Mouse (Mus musculus) hindbrain, embryonic 15.5 days (tissue): ENCODE data around the gene Zbtb45. TPM values are rescaled to one million over a fixed set of nuclear protein-coding genes. Genes with fewer than 3 reads are reported as not detected.

Experiments
- ATAC-seq: fragments of 200-750 bp; cut with Nextera tagmentation; 2 replicates; pipeline ENCODE4 v1.8.0; 2017; ENCODE audit warnings: low read depth, moderate number of reproducible peaks, moderate TSS enrichment; ENCODE audit not compliant: low FRiP score
- H3K27ac ChIP-seq: fragments of 300-500 bp; sonication (generic); replicated peaks from 2 replicates; pipeline ENCODE4 v1.5.1; 2015; ENCODE audit warnings: mild to moderate bottlenecking, inconsistent platforms
- H3K27me3 ChIP-seq: fragments of 300-500 bp; sonication (generic); 2 replicates; pipeline ENCODE4 v1.6.1; 2015; ENCODE audit warnings: control low read depth, inconsistent platforms
- H3K36me3 ChIP-seq: fragments of 300-500 bp; sonication (generic); 2 replicates; pipeline ENCODE4 v1.6.1; 2015; ENCODE audit warnings: control low read depth, inconsistent platforms
- H3K4me1 ChIP-seq: fragments of 300-500 bp; sonication (generic); replicated peaks from 2 replicates; pipeline ENCODE4 v1.6.1; 2015; ENCODE audit warnings: control low read depth, inconsistent platforms
- H3K4me2 ChIP-seq: fragments of 300-500 bp; sonication (generic); 2 replicates; pipeline ENCODE4 v1.6.1; 2015; ENCODE audit warnings: moderate library complexity, mild to moderate bottlenecking, inconsistent platforms
- H3K4me3 ChIP-seq: fragments of 300-500 bp; sonication (generic); 2 replicates; pipeline ENCODE4 v1.5.1; 2015; ENCODE audit warnings: mild to moderate bottlenecking, inconsistent platforms
- H3K9ac ChIP-seq: fragments of 300-500 bp; sonication (generic); 2 replicates; pipeline ENCODE4 v1.6.1; 2015; ENCODE audit warnings: inconsistent platforms
- H3K9me3 ChIP-seq: fragments of 300-500 bp; sonication (generic); 2 replicates; pipeline ENCODE4 v1.6.1; 2016; ENCODE audit warnings: control low read depth, inconsistent platforms
- WGBS: fragments of 180-500 bp; shearing (Covaris S2); methylation state at CpG from one replicate; pipeline ENCODE4 v1.1.7; 2015; 5-methylcytosine and 5-hydroxymethylcytosine counted together
- polyA plus RNA-seq: library from polyadenylated mRNA; unstranded; fragments of >200 nt; fragmentation: Nextera tagmentation; extraction: Ambion mirVana; gene quantifications from 2 replicates; pipeline ENCODE4 v1.2.1, GENCODE M21; 2015

Zbtb45 gene
- 40.7 and 42.5 TPM in 2 replicates for polyA plus RNA-seq

DNA sequence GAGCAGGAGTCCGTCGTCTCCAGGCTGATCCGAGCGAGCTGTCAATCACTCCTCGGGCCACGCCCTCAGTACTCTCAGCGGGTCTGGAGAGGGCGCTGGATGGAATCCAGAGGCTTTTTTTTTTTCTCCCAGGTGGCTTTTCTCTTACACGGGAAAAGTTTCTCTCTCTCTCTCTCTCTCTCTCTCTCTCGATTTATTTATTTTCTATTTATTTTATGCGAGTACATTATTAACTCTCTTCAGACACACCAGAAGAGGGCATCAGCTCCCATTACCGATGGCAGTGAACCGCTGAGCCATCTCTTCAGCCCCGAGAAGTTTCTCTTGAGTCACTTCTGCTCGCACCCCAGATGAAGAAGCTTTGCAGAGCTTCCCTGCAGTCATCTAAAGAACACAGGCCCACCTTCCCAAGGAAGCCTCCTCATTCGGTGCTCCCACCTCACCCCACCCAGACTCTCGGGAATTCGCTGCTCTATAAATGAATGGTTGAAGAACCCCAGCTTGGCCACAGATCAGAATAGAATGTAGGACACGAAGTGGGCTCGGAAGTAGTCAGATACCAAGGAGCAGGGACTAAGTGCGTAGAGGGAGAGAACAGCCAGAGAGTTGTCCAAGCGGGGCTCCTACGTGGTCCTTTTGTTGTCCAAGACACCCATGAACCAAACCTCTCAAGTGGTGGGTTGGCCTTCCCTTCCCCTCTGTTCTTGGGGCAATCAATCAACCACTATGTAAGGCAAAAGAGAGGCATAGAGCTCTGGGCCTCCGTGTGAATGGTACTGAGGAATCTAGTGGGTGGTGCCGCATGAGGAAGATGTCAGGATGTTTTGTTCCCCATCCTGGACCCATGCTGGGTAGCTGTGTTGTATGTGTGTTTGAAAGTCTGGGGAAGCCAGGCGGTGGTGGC, at the start of gene Zbtb45:
Gene Zbtb45 (minus strand): TSS at position 30 of the 904 bp plus-strand sequence.
- Histone ChIP-seq H3K4me1 (peaks cover 31% of the 10 kb centered on the region), H3K27ac (peak within 1 kb of the TSS; percentile 95), H3K9me3 (no peaks in the 10 kb centered on the region), H3K9ac (peak within 1 kb of the TSS; percentile 83), H3K27me3 (no peaks in the 10 kb centered on the region), H3K36me3 (peaks cover 19% of the 10 kb centered on the region), H3K4me3 (peak within 1 kb of the TSS; percentile 84), H3K4me2 (peak within 1 kb of the TSS; percentile 80)
- 4% methylated on average over 26 of the region's 26 CpGs for WGBS
- no peak for ATAC-seq

DNA sequence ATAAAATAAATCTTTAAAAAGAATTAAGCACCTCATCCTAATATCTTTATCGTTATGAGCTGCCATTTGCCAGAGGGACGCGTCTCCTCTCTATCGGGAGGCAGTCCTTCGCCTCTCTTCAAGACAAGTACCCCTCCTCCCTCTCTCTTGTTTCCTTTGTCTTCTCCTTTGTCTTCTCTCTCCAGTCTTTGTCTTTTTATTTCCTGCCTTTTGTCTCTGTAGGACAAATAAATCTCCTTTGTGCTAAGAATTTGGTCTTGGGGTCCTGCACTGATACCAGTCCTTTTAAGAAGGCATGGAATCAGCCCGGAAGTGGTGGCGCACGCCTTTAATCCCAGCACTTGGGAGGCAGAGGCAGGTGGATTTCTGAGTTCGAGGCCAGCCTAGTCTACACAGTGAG, 49.7 kb upstream of the Zbtb45 start:
- Histone ChIP-seq H3K9ac (no peak overlapping the region), H3K27ac (no peak overlapping the region), H3K4me2 (no peak overlapping the region), H3K4me3 (no peak overlapping the region), H3K9me3 (no peaks in the 10 kb centered on the region), H3K4me1 (no peaks in the 10 kb centered on the region; the same call in 1 of the 2 replicates), H3K27me3 (no peaks in the 10 kb centered on the region), H3K36me3 (no peaks in the 10 kb centered on the region)
- WGBS, result 88% methylated on average over 9 of the region's 9 CpGs
- ATAC-seq, result no peak

DNA sequence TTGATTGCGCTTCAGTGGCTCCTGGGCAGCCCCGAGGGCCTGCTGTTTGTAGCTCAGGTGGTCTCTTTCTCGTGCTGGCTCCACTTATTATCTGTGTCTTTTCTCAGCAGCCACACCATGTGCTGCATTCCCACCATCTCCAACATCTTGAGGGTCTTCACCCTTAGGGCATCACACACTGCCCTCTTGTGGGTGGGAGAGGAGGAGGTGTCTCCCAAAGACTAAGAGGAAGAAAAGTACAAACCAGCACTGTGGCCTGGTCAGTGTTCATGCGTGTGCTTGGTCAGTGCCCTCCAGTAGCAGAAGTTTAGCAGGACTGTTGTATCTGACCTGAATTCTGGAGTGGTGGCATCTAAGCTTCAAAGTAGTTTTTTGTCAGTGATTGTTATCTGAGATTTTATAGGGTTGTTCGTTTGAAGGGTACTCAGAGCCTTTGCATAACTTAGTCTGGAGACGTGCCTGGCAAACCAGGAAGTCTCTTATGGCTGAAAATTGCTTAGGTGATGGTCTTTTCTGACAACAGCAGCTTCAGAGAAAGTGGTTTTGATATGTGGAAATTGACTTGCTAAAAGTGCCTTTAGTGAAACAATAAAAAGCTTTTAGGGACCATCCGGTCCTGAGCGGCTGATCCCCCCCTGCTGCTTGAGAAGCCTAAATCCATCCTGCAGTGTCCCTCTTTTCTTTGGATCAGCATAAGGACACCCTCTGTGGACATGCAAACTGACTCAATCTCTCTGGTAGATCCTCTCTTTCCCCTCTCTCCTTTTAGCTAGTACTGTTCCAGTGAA, 47.3 kb upstream of the Zbtb45 start:
- 59% methylated on average over 8 of the region's 8 CpGs for WGBS
- no peak for ATAC-seq
- Histone ChIP-seq H3K4me3 (no peak overlapping the region), H3K4me1 (peaks cover 7% of the 10 kb centered on the region; the same call in 1 of the 2 replicates), H3K9me3 (no peaks in the 10 kb centered on the region), H3K27ac (no peak overlapping the region), H3K27me3 (no peaks in the 10 kb centered on the region), H3K36me3 (no peaks in the 10 kb centered on the region), H3K4me2 (no peak overlapping the region), H3K9ac (no peak overlapping the region)

DNA sequence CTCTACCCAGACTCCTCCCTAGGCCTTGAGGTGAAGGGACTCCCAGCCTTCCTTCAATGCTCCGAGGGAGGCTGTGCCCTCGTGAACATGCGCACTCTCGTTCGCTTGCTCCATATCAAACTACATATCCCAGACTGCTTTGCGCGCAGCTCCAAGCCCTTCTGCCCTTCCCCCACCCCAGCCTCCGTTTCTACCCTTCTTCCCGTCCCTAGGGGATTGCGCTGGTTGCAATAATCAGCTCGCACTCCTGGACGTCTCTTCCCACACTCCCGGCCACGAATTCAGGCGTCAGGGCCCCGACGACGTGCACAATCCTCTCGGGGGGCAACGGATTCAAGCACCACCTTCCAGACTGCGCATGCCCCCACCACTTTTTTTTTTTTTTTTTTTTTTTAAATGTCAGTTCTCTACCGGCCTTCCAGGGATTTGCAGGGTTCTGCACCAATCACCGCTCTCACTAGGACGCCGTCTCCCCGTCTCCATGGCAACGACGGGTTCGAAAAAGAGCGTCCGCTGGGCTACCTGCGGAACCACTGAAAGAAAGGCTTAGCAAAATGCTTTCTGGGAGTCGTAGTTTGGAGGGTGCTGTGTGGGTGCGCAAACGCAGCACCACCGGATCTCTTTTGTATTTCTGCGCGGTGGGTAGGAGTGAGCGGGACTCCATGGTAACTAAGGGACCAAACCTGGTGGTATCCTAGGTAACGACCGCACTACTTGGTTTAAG, 44.6 kb upstream of the Zbtb45 start, which contains the start of gene Mzf1:
Gene Mzf1 (minus strand): TSS at position 478 of the 724 bp plus-strand sequence.
- Histone ChIP-seq H3K9ac (peak within 1 kb of the TSS; percentile 54), H3K9me3 (no peaks in the 10 kb centered on the region), H3K4me1 (peaks cover 7% of the 10 kb centered on the region; the same call in 1 of the 2 replicates), H3K4me3 (peak within 1 kb of the TSS; percentile 69), H3K27me3 (no peaks in the 10 kb centered on the region), H3K4me2 (peak within 1 kb of the TSS; percentile 54), H3K27ac (peak within 1 kb of the TSS; percentile 96), H3K36me3 (no peaks in the 10 kb centered on the region)
- WGBS, result 0% methylated on average over 41 of the region's 41 CpGs
- ATAC-seq, result peak; percentile 96

DNA sequence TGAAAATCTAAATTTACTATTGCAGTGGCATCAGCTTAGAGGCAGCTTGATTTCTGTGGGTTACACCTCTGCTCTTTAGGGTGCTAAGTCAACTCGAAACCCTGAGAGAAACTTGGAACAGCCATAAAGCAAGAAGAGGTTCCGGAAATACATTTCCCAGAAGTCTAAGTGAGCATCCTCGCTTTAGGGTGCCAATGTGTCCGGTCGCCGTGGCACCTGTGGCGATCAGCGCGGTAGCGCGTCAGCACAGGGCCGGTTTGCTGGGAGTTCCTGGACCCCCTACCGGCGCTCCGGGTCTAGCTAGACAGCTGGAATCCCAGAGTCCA, 44.1 kb upstream of the Zbtb45 start:
- peak overlapping the region; percentile 69 for H3K4me3 ChIP-seq
- H3K9me3 ChIP-seq, result no peaks in the 10 kb centered on the region
- peak overlapping the region; percentile 54 for H3K4me2 ChIP-seq
- H3K4me1 ChIP-seq, result peaks cover 7% of the 10 kb centered on the region; the same call in 1 of the 2 replicates
- no peaks in the 10 kb centered on the region for H3K27me3 ChIP-seq
- H3K9ac ChIP-seq, result peak overlapping the region; percentile 54
- 3% methylated on average over 15 of the region's 15 CpGs for WGBS
- H3K27ac ChIP-seq, result peak overlapping the region; percentile 96
- ATAC-seq, result no peak
- no peaks in the 10 kb centered on the region for H3K36me3 ChIP-seq

DNA sequence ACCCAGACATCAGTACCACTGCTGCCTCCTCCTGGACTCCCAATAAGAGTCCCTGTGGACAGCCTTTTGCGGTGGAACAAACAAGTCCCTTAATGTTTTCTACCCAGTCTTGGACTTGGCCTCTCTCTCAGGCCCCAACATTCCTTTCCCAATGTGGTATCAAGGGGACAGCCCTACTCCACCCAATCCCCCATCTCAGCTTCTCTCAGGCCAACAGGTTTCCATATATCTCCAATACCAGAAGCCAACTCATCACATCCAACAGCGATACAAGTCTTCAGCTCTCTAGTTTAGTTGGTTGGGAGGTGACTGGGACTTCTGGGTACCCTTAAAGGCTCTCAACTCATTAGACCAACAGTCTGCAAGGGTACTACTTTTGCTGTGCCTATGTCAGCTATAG, 43.7 kb upstream of the Zbtb45 start:
- Histone ChIP-seq H3K4me1 (peaks cover 7% of the 10 kb centered on the region; the same call in 1 of the 2 replicates), H3K27ac (0 out of 2 replicates have a peak overlapping the region, but pooled peaks have one; percentile 96), H3K9ac (peak overlapping the region; percentile 54; the same call in 1 of the 2 replicates), H3K9me3 (no peaks in the 10 kb centered on the region), H3K27me3 (no peaks in the 10 kb centered on the region), H3K36me3 (no peaks in the 10 kb centered on the region), H3K4me3 (peak overlapping the region; percentile 69), H3K4me2 (peak overlapping the region; percentile 54)
- ATAC-seq, result no peak
- 93% methylated on average over 2 of the region's 2 CpGs for WGBS

DNA sequence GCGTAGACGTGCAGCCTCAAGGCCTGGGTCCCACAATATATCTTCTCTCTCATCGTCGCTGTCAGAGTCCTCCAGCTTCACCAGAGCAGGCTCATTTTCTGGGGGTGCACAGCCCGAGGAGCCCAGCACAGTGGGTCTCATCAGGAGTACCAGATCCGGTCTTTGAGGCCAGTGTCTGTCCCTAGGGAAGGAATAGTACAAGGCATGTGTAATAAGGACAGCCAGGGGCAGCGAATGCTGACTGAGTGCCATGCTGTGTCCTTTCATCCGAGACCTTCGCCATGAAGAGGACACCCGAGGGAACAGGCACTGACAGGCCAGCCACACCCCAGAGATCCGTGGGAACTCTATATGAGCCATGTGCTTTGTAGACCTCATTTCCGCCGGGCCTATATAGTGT, 43.2 kb upstream of the Zbtb45 start:
- Histone ChIP-seq H3K36me3 (no peaks in the 10 kb centered on the region), H3K4me3 (no peak overlapping the region), H3K27me3 (no peaks in the 10 kb centered on the region), H3K9me3 (no peaks in the 10 kb centered on the region), H3K4me2 (no peak overlapping the region), H3K4me1 (peaks cover 7% of the 10 kb centered on the region; the same call in 1 of the 2 replicates), H3K9ac (no peak overlapping the region), H3K27ac (no peak overlapping the region)
- ATAC-seq, result no peak
- WGBS, result 91% methylated on average over 13 of the region's 13 CpGs

DNA sequence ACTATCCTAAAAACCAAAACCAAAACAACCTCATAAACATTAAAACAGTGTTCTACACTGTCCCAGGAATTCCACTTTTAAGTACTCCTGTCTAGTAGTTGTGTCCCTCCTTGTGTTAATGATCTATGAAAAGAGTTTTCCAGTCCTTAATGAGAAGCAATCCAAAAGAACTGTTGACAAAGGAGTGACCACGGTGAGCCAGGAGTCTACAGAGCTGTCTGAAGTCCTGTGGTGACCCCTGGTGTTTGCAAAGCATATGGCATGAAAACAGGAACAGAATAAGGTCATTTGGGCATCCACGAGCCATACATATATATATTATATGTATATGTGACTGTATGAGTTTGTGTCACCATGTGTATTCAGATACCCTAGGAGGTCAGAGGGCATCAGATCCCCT, 36.2 kb upstream of the Zbtb45 start:
- H3K4me2 ChIP-seq, result no peak overlapping the region
- ATAC-seq, result no peak
- H3K4me1 ChIP-seq, result peaks cover 20% of the 10 kb centered on the region
- peaks cover 34% of the 10 kb centered on the region for H3K27me3 ChIP-seq
- WGBS, result 2% methylated on average over 2 of the region's 2 CpGs
- H3K9ac ChIP-seq, result no peak overlapping the region
- H3K4me3 ChIP-seq, result no peak overlapping the region
- no peaks in the 10 kb centered on the region for H3K36me3 ChIP-seq
- H3K27ac ChIP-seq, result no peak overlapping the region
- no peaks in the 10 kb centered on the region for H3K9me3 ChIP-seq

DNA sequence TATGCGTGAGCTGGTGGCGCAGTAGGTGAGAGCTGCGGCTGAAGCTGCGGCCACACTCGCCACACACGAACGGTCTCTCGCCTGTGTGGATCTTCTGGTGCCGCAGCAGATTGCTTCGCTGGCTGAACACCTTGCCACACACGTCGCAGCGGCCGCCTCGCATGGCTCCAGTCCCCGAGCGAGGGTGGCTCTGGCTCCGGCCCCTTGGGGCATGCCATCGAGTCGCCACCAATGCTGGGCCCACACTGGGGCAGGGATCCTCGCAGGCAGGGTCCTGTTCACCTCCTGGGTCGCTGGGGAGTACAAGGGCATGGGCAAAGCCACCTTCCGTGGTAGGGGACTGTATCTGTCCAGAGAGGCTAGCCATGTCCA, 34.4 kb upstream of the Zbtb45 start:
- peaks cover 22% of the 10 kb centered on the region for H3K4me1 ChIP-seq
- peak; percentile 32; the same call in 1 of the 2 replicates for ATAC-seq
- peaks cover 37% of the 10 kb centered on the region for H3K27me3 ChIP-seq
- H3K9me3 ChIP-seq, result no peaks in the 10 kb centered on the region
- H3K4me3 ChIP-seq, result peak overlapping the region; percentile 52
- WGBS, result 3% methylated on average over 23 of the region's 23 CpGs
- peak overlapping the region; percentile 65 for H3K9ac ChIP-seq
- no peaks in the 10 kb centered on the region for H3K36me3 ChIP-seq
- H3K4me2 ChIP-seq, result peak overlapping the region; percentile 92
- H3K27ac ChIP-seq, result peak overlapping the region; percentile 71

DNA sequence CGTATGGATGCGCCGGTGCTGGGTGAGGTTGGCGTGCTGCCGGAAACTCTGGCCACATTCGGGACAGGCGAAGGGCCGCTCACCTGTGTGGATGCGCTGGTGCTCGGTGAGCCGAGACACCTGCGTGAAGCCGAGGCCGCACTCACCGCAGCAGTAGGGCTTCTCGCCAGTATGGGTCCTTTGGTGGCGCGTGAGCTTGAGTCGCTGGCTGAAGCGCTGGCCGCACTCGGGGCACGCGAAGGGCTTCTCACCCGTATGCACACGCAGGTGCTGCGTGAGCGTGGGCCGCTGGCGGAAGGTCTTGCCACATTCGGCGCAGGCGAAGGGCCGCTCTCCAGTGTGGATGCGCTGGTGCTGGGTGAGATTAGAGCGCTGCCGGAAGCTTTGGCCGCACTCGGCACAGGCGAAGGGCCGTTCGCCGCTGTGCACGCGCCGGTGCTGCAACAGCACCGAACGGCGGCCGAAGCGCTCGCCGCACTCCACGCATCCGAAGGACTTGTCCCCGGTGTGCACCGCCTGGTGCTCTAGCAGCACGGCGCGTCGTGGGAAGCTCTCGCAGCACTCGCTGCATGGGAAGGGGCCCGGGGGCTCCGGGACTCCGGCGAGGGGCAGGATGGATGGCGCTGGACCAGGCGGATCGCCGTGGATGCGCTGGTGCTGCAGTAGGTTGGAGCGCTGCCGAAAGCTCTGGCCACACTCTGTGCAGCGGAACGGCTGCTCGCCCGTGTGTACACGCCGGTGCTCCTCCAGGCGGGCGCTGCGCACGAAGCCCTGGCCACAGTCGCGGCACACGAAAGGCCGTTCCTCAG, 33.8 kb upstream of the Zbtb45 start:
- Histone ChIP-seq H3K4me2 (peak overlapping the region; percentile 92), H3K4me3 (peak overlapping the region; percentile 52), H3K9ac (peak overlapping the region; percentile 65), H3K4me1 (peaks cover 28% of the 10 kb centered on the region), H3K27ac (peak overlapping the region; percentile 71), H3K9me3 (no peaks in the 10 kb centered on the region), H3K36me3 (no peaks in the 10 kb centered on the region), H3K27me3 (peaks cover 37% of the 10 kb centered on the region)
- 4% methylated on average over 88 of the region's 88 CpGs for WGBS
- ATAC-seq, result peak; percentile 61

DNA sequence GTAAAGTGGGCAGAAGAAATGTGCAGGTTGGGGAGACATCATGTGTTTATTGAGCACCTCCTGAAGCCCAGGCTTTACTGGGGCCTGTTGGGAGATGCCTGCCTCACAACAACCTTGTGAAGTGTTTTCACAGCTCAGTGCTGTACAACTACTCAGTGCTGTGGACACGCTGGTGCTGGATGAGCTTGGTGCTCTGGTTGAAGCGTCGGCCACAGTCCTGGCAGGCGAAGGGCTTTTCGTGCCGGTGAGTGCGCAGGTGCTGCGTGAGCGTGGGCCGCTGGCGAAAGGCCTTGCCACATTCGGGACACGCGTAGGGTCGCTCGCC, 33.2 kb upstream of the Zbtb45 start:
- peaks cover 37% of the 10 kb centered on the region for H3K27me3 ChIP-seq
- no peaks in the 10 kb centered on the region for H3K36me3 ChIP-seq
- WGBS, result 34% methylated on average over 16 of the region's 16 CpGs
- peak overlapping the region; percentile 52 for H3K4me3 ChIP-seq
- no peak; the same call in 1 of the 2 replicates for ATAC-seq
- no peaks in the 10 kb centered on the region for H3K9me3 ChIP-seq
- no peak overlapping the region for H3K9ac ChIP-seq
- H3K4me2 ChIP-seq, result peak overlapping the region; percentile 92
- H3K4me1 ChIP-seq, result peaks cover 30% of the 10 kb centered on the region
- no peak overlapping the region for H3K27ac ChIP-seq
